Mouse (Mus musculus) hindbrain, embryonic 13.5 days (tissue): ENCODE measurements at regions not wholly inside any gene's neighbourhood (a gene's known extent, or its start where the extent isn't known, plus 50 kb on each side); places are given as distances from the start of the nearest gene placed in this dataset.

ENCODE experiments used
- ATAC-seq: fragments of 200-750 bp; cut with Nextera tagmentation; 2 replicates; pipeline ENCODE4 v1.8.0; 2017; ENCODE audit warnings: moderate TSS enrichment; ENCODE audit not compliant: low FRiP score
- H3K27ac ChIP-seq: fragments of 300-500 bp; sonication (generic); 2 replicates; pipeline ENCODE4 v1.5.1; 2015; ENCODE audit warnings: inconsistent platforms, mild to moderate bottlenecking, moderate library complexity
- H3K27me3 ChIP-seq: fragments of 300-500 bp; sonication (generic); 2 replicates; pipeline ENCODE4 v1.6.1; 2015; ENCODE audit warnings: mild to moderate bottlenecking, inconsistent platforms
- H3K36me3 ChIP-seq: fragments of 300-500 bp; sonication (generic); 2 replicates; pipeline ENCODE4 v1.6.1; 2015; ENCODE audit warnings: mild to moderate bottlenecking, inconsistent platforms
- H3K4me1 ChIP-seq: fragments of 300-500 bp; sonication (generic); replicated peaks from 2 replicates; pipeline ENCODE4 v1.6.1; 2015; ENCODE audit warnings: inconsistent platforms
- H3K4me2 ChIP-seq: fragments of 300-500 bp; sonication (generic); 2 replicates; pipeline ENCODE4 v1.6.1; 2015; ENCODE audit warnings: inconsistent platforms, mild to moderate bottlenecking, moderate library complexity
- H3K4me3 ChIP-seq: fragments of 300-500 bp; sonication (generic); 2 replicates; pipeline ENCODE4 v1.5.1; 2015; ENCODE audit warnings: mild to moderate bottlenecking, inconsistent platforms
- H3K9ac ChIP-seq: fragments of 300-500 bp; sonication (generic); 2 replicates; pipeline ENCODE4 v1.6.1; 2015; ENCODE audit warnings: mild to moderate bottlenecking, inconsistent platforms
- H3K9me3 ChIP-seq: fragments of 300-500 bp; sonication (generic); 2 replicates; pipeline ENCODE4 v1.6.1; 2016; ENCODE audit warnings: inconsistent platforms
- WGBS: fragments of 180-500 bp; shearing (Covaris S2); methylation state at CpG from one replicate; pipeline ENCODE4 v1.1.7; 2015; 5-methylcytosine and 5-hydroxymethylcytosine counted together

DNA sequence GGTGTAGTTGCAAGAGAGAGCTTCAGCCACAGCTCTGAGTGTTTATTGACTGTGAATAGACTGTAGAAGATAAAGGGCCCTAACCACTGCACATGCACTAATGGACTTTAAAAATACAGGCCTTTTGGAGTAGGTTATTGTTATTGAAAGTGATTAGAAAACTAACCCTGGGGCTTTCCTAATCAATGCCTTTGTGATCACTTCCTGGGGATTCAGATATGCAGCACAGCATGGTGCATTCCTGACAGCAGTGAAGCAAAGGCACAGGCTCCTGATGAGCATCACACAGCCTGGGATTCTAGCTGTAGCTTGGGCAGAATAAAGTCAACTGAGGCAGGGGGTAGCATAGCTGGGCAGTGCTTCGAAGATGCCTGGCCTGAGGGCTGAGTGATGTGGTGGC is 87.3 kb downstream of the Gm11077 start:
- Histone ChIP-seq H3K27ac (no peak overlapping the region), H3K4me1 (no peaks in the 10 kb centered on the region), H3K4me3 (no peak overlapping the region), H3K36me3 (no peaks in the 10 kb centered on the region), H3K4me2 (no peak overlapping the region), H3K27me3 (no peaks in the 10 kb centered on the region), H3K9ac (no peak overlapping the region), H3K9me3 (no peaks in the 10 kb centered on the region)
- 13% methylated on average over 1 of the region's 1 CpGs for WGBS
- no peak for ATAC-seq

DNA sequence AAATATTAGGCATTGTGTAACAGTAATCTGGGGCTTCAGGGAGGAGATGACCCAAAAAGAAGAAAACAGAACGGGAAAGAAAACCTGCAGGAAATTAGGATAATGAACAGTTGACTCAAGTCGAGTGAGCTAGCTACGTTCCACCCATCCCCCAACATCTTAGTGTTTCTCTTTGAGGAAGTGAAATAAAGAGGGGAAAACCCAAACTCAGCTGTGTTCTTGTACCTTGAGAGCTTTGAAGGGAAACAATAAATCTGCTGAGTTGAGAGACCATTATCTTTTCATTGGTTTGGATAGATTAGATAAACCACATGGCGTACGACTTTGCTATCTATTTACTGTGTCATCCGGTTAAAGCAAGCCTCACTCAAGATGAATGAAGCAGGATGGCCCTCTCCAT is 87.7 kb downstream of the Gm11077 start:
- 54% methylated on average over 6 of the region's 6 CpGs for WGBS
- Histone ChIP-seq H3K36me3 (no peaks in the 10 kb centered on the region), H3K4me1 (no peaks in the 10 kb centered on the region), H3K4me2 (no peak overlapping the region), H3K27me3 (no peaks in the 10 kb centered on the region), H3K9ac (no peak overlapping the region), H3K9me3 (no peaks in the 10 kb centered on the region), H3K4me3 (no peak overlapping the region), H3K27ac (no peak overlapping the region)
- ATAC-seq, result no peak

DNA sequence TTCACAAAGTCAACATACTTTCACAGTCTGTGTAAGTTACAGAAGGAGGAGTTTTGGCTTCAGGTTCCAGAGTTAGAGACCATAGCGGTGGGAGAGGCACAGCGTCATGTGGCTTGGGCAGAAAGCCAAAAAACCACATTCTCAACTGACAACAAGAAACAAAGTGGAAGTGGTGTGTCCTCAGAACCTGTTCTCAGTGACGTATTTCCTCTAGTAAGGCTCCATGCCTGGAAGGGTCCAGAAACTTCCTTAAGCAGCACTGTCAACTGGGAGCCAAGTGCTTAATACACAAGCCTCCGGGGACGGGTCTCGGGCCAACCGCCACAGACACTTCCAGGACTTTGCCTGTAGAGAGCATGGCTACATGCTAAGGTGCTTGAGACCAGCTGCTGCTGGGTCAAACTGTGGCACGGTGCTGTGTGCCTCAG is 90.4 kb downstream of the Gm11077 start:
- Histone ChIP-seq H3K4me3 (no peak overlapping the region), H3K4me2 (no peak overlapping the region), H3K9me3 (no peaks in the 10 kb centered on the region; the same call in 1 of the 2 replicates), H3K27me3 (no peaks in the 10 kb centered on the region), H3K4me1 (no peaks in the 10 kb centered on the region), H3K27ac (no peak overlapping the region), H3K9ac (no peak overlapping the region), H3K36me3 (no peaks in the 10 kb centered on the region)
- 83% methylated on average over 8 of the region's 8 CpGs for WGBS
- ATAC-seq, result no peak

DNA sequence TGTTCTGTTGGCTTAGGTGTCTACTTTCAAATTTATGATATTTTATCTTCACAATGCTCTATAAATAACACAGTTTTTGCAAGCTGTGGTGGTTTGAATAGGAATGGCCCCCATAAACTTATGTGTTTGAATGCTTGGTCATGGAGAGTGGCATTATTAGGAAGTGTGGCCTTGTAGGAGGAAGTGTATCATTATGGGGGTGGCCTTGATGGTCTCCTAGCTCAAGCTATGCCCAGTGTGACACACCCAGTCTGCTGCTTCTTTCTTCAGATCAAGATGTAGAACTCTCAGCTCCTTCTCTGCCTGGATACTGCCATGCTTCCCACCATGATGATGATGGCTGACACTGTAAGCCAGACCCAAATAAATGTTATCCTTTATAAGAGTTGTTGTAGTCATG is 97.4 kb downstream of the Gm11077 start:
- Histone ChIP-seq H3K27me3 (no peaks in the 10 kb centered on the region), H3K36me3 (no peaks in the 10 kb centered on the region), H3K4me1 (no peaks in the 10 kb centered on the region), H3K27ac (no peak overlapping the region), H3K4me2 (no peak overlapping the region), H3K9ac (no peak overlapping the region), H3K4me3 (no peak overlapping the region), H3K9me3 (no peaks in the 10 kb centered on the region; the same call in 1 of the 2 replicates)
- no peak for ATAC-seq

GRCm38 (mm10) chr6:140827651-140828050 is 98.6 kb downstream of the Gm11077 start:
- H3K9me3 ChIP-seq, result no peaks in the 10 kb centered on the region; the same call in 1 of the 2 replicates
- no peak overlapping the region for H3K9ac ChIP-seq
- H3K4me1 ChIP-seq, result no peaks in the 10 kb centered on the region
- H3K27ac ChIP-seq, result no peak overlapping the region
- no peaks in the 10 kb centered on the region for H3K36me3 ChIP-seq
- no peak overlapping the region for H3K4me3 ChIP-seq
- ATAC-seq, result no peak
- H3K27me3 ChIP-seq, result no peaks in the 10 kb centered on the region
- H3K4me2 ChIP-seq, result no peak overlapping the region

DNA sequence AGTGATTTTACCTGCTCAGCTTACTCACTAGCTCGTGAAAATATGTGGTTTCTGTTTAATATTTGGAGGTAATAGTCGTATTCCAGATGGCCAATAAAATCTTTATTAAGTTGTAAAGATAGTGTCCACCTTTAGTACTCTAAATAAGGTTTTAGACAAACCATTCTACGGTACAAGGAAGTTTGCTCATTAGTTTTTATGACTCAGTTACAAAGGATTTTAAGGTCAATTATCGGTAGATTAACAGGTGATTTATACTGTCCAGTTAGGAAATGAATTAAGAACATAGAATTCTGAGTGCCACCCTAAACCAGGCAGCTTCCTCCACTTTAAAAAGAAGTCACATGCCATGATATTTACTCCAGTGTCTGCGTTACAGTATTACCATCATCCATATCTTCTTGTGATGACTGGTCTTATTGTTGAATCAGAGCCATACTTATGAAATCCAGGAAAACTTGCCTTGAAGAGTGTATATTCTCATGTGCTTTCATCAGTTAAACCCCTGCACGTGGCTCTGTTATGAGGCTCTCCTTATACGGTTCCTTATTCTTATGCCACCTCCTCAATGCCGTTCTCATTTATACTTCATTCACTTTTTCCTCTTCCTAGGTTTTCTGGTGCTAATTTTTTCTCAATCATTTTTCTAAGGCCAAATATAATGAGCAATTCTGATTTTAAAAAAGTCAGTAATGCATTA is 114.4 kb downstream of the Gm11077 start:
- H3K27me3 ChIP-seq, result no peaks in the 10 kb centered on the region
- no peaks in the 10 kb centered on the region for H3K4me1 ChIP-seq
- no peak overlapping the region for H3K4me3 ChIP-seq
- no peaks in the 10 kb centered on the region for H3K36me3 ChIP-seq
- 87% methylated on average over 8 of the region's 8 CpGs for WGBS
- H3K27ac ChIP-seq, result no peak overlapping the region
- no peak for ATAC-seq
- H3K4me2 ChIP-seq, result no peak overlapping the region
- no peak overlapping the region for H3K9ac ChIP-seq
- no peaks in the 10 kb centered on the region for H3K9me3 ChIP-seq

GRCm38 (mm10) chr6:140847165-140847564 is 118.1 kb downstream of the Gm11077 start:
- no peak for ATAC-seq
- H3K9ac ChIP-seq, result no peak overlapping the region
- no peak overlapping the region for H3K4me3 ChIP-seq
- no peak overlapping the region for H3K27ac ChIP-seq
- H3K4me2 ChIP-seq, result no peak overlapping the region
- H3K4me1 ChIP-seq, result peaks cover under 1% of the 10 kb centered on the region; the same call in 1 of the 2 replicates
- no peaks in the 10 kb centered on the region for H3K36me3 ChIP-seq
- H3K27me3 ChIP-seq, result no peaks in the 10 kb centered on the region
- H3K9me3 ChIP-seq, result no peaks in the 10 kb centered on the region
- 89% methylated on average over 3 of the region's 3 CpGs for WGBS

- H3K4me2 ChIP-seq, result no peak overlapping the region
- H3K27ac ChIP-seq, result no peak overlapping the region
- 0 out of 2 replicates have a peak, but pooled peaks have one; percentile 31 for ATAC-seq
- no peaks in the 10 kb centered on the region for H3K27me3 ChIP-seq
- H3K4me1 ChIP-seq, result peaks cover 17% of the 10 kb centered on the region
- no peak overlapping the region for H3K4me3 ChIP-seq
- no peak overlapping the region for H3K9ac ChIP-seq
- H3K9me3 ChIP-seq, result no peaks in the 10 kb centered on the region
- no peaks in the 10 kb centered on the region for H3K36me3 ChIP-seq
- WGBS, result 54% methylated on average over 5 of the region's 5 CpGs
Measured at GRCm38 (mm10) chr6:140852420-140852819, 123.3 kb downstream of the Gm11077 start.

- Histone ChIP-seq H3K4me2 (no peak overlapping the region), H3K27ac (no peak overlapping the region), H3K4me1 (peaks cover 17% of the 10 kb centered on the region), H3K36me3 (no peaks in the 10 kb centered on the region), H3K9me3 (no peaks in the 10 kb centered on the region), H3K9ac (no peak overlapping the region), H3K27me3 (no peaks in the 10 kb centered on the region), H3K4me3 (no peak overlapping the region)
- ATAC-seq, result no peak
- WGBS, result 42% methylated on average over 5 of the region's 5 CpGs
Measured at GRCm38 (mm10) chr6:140853508-140853907, 124.4 kb downstream of the Gm11077 start.

- Histone ChIP-seq H3K4me2 (no peak overlapping the region), H3K4me3 (no peak overlapping the region), H3K9ac (no peak overlapping the region), H3K36me3 (no peaks in the 10 kb centered on the region), H3K27ac (no peak overlapping the region), H3K27me3 (no peaks in the 10 kb centered on the region), H3K4me1 (peaks cover 17% of the 10 kb centered on the region), H3K9me3 (no peaks in the 10 kb centered on the region)
- ATAC-seq, result no peak
- WGBS, result 83% methylated on average over 6 of the region's 6 CpGs
Measured at GRCm38 (mm10) chr6:140854691-140855090, 125.6 kb downstream of the Gm11077 start.

GRCm38 (mm10) chr6:140856468-140857117 is 127.5 kb downstream of the Gm11077 start:
- 26% methylated on average over 14 of the region's 14 CpGs for WGBS
- Histone ChIP-seq H3K4me1 (peaks cover 17% of the 10 kb centered on the region), H3K4me2 (peak overlapping the region; percentile 51), H3K9ac (peak overlapping the region; percentile 61), H3K27me3 (no peaks in the 10 kb centered on the region), H3K27ac (no peak overlapping the region), H3K36me3 (no peaks in the 10 kb centered on the region), H3K9me3 (no peaks in the 10 kb centered on the region), H3K4me3 (peak overlapping the region; percentile 26)
- peak; percentile 49; the same call in 1 of the 2 replicates for ATAC-seq

DNA sequence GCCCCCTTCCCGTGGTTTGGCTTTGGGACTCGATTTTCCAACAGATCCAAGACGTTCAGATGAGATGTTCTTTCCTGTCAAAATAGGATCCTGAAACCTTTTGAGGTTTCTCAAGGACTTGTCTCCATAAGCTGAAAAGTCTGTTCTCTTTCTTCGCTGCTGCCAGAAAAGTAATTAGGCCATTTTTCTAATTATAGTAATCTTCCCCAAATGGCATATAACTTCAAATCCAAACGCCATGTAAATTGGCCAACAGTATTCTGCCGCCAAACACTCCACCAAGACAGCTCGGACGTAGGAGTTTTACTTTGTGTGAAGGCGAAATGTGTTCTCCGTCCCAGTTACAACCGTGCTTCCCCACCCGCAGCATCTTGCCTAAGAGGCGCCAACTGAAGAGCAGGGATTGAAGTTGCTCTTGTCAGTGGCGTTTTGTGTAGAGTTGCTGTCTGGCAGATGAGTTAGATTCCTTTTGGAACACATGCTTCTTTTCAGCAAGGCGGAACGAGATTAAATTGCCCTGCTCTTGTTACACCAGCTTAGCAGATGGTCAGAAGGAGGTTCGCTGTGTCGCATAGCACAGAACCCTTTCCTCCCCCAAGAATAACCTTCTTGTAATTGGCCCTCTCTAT is 128.1 kb downstream of the Gm11077 start:
- 31% methylated on average over 18 of the region's 18 CpGs for whole genome bisulfite sequencing
- H3K27ac ChIP-seq, result no peak overlapping the region

More for the DNA sequence above, 128.1 kb downstream of the Gm11077 start:
- Histone ChIP-seq H3K36me3 (no peaks in the 10 kb centered on the region), H3K4me3 (peak overlapping the region; percentile 26), H3K9me3 (no peaks in the 10 kb centered on the region), H3K4me2 (peak overlapping the region; percentile 51), H3K9ac (no peak overlapping the region), H3K27me3 (no peaks in the 10 kb centered on the region), H3K4me1 (peaks cover 16% of the 10 kb centered on the region)
- peak; percentile 49; the same call in 1 of the 2 replicates for ATAC-seq
